Mouse (Mus musculus): ENCODE measurements at regions not wholly inside any gene's neighbourhood (a gene's known extent, or its start where the extent isn't known, plus 50 kb on each side); places are given as distances from the start of the nearest gene placed in this dataset.

- no peak overlapping the region for H3K4me3 ChIP-seq (replicated peaks)
- H3K27ac ChIP-seq, result no peak overlapping the region
Observed at GRCm38 (mm10) chr10:117506252-117506992, 122.9 kb upstream of the Cpm start.

DNA sequence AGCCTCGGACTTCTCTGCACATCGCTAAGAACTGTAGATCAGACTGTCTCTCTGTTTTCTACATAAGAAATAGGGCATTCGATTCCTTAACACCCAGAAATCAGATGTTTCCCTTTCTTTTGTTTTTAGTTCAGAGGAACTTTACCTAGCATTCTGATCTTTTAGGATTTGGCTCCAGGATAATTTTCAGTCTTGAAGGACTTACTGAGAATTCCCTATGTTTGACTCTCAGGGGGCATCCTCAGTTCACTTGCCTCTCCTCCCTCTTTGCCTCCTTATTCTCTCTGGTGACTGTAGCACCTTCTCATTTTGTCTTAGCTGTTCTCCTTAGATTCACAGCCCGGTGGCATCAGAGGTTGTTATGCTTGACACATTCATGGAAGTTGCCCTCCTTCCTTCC lies 123.8 kb upstream of the Cpm start:
- no peaks in the 10 kb centered on the region for H3K9me3 ChIP-seq
- H3K36me3 ChIP-seq, result no peaks in the 10 kb centered on the region
- H3K27me3 ChIP-seq (replicated peaks), result no peaks in the 10 kb centered on the region
- H3K27ac ChIP-seq, result no peak overlapping the region
- 75% methylated on average over 4 of the region's 4 CpGs for WGBS
- no peak overlapping the region for H3K9ac ChIP-seq
- ATAC-seq (ENCODE audit: insufficient read depth, low FRiP score, low read depth), result no peak
- no peaks in the 10 kb centered on the region for H3K4me1 ChIP-seq
- no peak overlapping the region for H3K4me2 ChIP-seq
- no peak overlapping the region for H3K4me3 ChIP-seq (replicated peaks)

More at GRCm38 (mm10) chr10:117506252-117506992, 122.9 kb upstream of the Cpm start:
- no peaks in the 10 kb centered on the region for H3K36me3 ChIP-seq
- 90% methylated on average over 5 of the region's 5 CpGs for WGBS
- H3K27me3 ChIP-seq (replicated peaks), result no peaks in the 10 kb centered on the region
- no peak for ATAC-seq (ENCODE audit: insufficient read depth, low FRiP score, low read depth)
- no peak overlapping the region for H3K9ac ChIP-seq
- H3K4me2 ChIP-seq, result no peak overlapping the region
- H3K9me3 ChIP-seq, result no peaks in the 10 kb centered on the region
- no peaks in the 10 kb centered on the region for H3K4me1 ChIP-seq

- H3K27ac ChIP-seq, result no peak overlapping the region
- H3K9me3 ChIP-seq, result no peaks in the 10 kb centered on the region
- ATAC-seq (ENCODE audit: insufficient read depth, low FRiP score, low read depth), result no peak
- no peak overlapping the region for H3K4me3 ChIP-seq (replicated peaks)
- no peak overlapping the region for H3K9ac ChIP-seq
- H3K27me3 ChIP-seq (replicated peaks), result no peaks in the 10 kb centered on the region
- no peaks in the 10 kb centered on the region for H3K4me1 ChIP-seq
- WGBS, result 84% methylated on average over 3 of the region's 3 CpGs
- H3K4me2 ChIP-seq, result no peak overlapping the region
- no peaks in the 10 kb centered on the region for H3K36me3 ChIP-seq
Observed at GRCm38 (mm10) chr10:117505057-117505456, 124.2 kb upstream of the Cpm start.

DNA sequence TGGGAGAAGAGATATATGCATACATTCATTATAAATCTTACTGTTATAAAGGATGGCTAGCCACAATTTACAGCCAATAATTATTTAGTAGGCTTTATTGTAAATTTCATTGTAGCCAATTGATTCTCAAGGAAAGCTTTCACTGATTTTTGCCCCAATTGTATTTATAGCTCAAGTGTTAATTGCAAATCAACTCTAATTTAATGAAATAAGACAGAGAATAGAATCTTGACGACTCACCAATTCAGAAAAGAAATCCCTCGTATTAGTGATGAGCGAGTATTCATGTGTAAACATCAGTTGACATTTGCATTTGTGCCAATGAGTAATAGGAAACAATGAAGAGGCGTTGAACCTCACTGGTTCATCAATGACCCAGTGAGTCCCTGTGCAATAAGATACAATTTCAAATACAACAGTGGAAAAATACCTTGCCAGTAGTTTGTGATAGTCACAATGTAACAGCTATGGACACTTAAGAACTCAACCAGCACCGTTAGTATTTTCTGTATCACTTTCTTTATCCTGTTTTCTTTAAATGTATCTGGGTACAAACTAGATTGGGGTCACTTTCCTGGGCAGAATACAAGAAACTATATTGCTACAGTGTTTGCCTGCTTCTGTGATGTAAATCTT lies 124.6 kb upstream of the Cpsf6 start:
- WGBS, result 75% methylated on average over 5 of the region's 5 CpGs
- no peak overlapping the region for H3K27ac ChIP-seq
- no peaks in the 10 kb centered on the region for H3K27me3 ChIP-seq (replicated peaks)
- H3K4me3 ChIP-seq (replicated peaks), result no peak overlapping the region
- no peak for ATAC-seq (ENCODE audit: insufficient read depth, low FRiP score, low read depth)
- no peaks in the 10 kb centered on the region for H3K4me1 ChIP-seq
- no peaks in the 10 kb centered on the region for H3K9me3 ChIP-seq
- no peak overlapping the region for H3K4me2 ChIP-seq
- H3K9ac ChIP-seq, result no peak overlapping the region
- H3K36me3 ChIP-seq, result no peaks in the 10 kb centered on the region

- H3K27me3 ChIP-seq (replicated peaks), result no peaks in the 10 kb centered on the region
- H3K27ac ChIP-seq, result no peak overlapping the region
- no peaks in the 10 kb centered on the region for H3K9me3 ChIP-seq
- H3K36me3 ChIP-seq, result no peaks in the 10 kb centered on the region
- WGBS, result 77% methylated on average over 22 of the region's 22 CpGs
- no peak overlapping the region for H3K4me2 ChIP-seq
- no peak overlapping the region for H3K4me3 ChIP-seq (replicated peaks)
- no peak overlapping the region for H3K9ac ChIP-seq
- ATAC-seq (ENCODE audit: insufficient read depth, low FRiP score, low read depth), result no peak
- H3K4me1 ChIP-seq, result no peaks in the 10 kb centered on the region
Observed at GRCm38 (mm10) chr10:117503222-117504184, 123.7 kb upstream of the Cpsf6 start.

GRCm38 (mm10) chr10:117502731-117503130 lies 122.9 kb upstream of the Cpsf6 start:
- no peaks in the 10 kb centered on the region for H3K4me1 ChIP-seq
- H3K36me3 ChIP-seq, result no peaks in the 10 kb centered on the region
- no peak overlapping the region for H3K4me3 ChIP-seq (replicated peaks)
- 89% methylated on average over 9 of the region's 9 CpGs for WGBS
- H3K27me3 ChIP-seq (replicated peaks), result no peaks in the 10 kb centered on the region
- H3K27ac ChIP-seq, result no peak overlapping the region
- no peaks in the 10 kb centered on the region for H3K9me3 ChIP-seq
- no peak overlapping the region for H3K4me2 ChIP-seq
- ATAC-seq (ENCODE audit: insufficient read depth, low FRiP score, low read depth), result no peak
- H3K9ac ChIP-seq, result no peak overlapping the region

DNA sequence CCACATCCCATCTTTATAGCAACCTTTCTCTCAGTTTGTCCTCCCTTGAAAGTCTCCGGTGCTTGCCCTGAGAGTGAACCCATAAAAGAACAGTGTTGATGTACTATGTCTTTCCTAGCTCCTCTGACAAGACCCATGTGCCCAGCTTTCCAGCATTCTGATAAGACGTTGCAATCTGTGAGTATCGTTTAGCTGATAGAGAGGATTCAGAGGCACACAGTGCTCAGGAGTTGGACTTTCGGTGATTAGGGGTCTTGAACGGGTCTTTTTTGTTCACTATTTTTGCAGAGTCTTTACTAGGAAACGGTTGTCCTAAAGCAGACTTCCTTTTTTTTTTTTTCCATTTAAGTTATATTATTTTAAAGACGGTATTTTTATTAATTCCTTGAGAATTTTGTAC lies 122.3 kb upstream of the Cpsf6 start:
- Histone ChIP-seq H3K9ac (no peak overlapping the region), H3K4me3 (replicated peaks) (no peak overlapping the region), H3K4me2 (no peak overlapping the region), H3K36me3 (no peaks in the 10 kb centered on the region), H3K27me3 (replicated peaks) (no peaks in the 10 kb centered on the region), H3K4me1 (no peaks in the 10 kb centered on the region), H3K27ac (no peak overlapping the region), H3K9me3 (no peaks in the 10 kb centered on the region)
- 71% methylated on average over 7 of the region's 7 CpGs for WGBS
- no peak for ATAC-seq (ENCODE audit: insufficient read depth, low FRiP score, low read depth)

GRCm38 (mm10) chr10:117501426-117501825 lies 121.6 kb upstream of the Cpsf6 start:
- Histone ChIP-seq H3K4me2 (no peak overlapping the region), H3K27me3 (replicated peaks) (no peaks in the 10 kb centered on the region), H3K9ac (no peak overlapping the region), H3K36me3 (no peaks in the 10 kb centered on the region), H3K4me1 (no peaks in the 10 kb centered on the region), H3K4me3 (replicated peaks) (no peak overlapping the region), H3K27ac (no peak overlapping the region), H3K9me3 (no peaks in the 10 kb centered on the region)
- no peak for ATAC-seq (ENCODE audit: insufficient read depth, low FRiP score, low read depth)
- WGBS, result 92% methylated on average over 1 of the region's 1 CpGs

- Histone ChIP-seq H3K4me3 (replicated peaks) (no peak overlapping the region), H3K9me3 (no peaks in the 10 kb centered on the region), H3K4me1 (no peaks in the 10 kb centered on the region), H3K9ac (no peak overlapping the region), H3K27me3 (replicated peaks) (no peaks in the 10 kb centered on the region), H3K36me3 (no peaks in the 10 kb centered on the region), H3K4me2 (no peak overlapping the region), H3K27ac (no peak overlapping the region)
- 89% methylated on average over 5 of the region's 5 CpGs for WGBS
- ATAC-seq (ENCODE audit: insufficient read depth, low FRiP score, low read depth), result no peak
Observed at GRCm38 (mm10) chr10:117500457-117501108, 120.8 kb upstream of the Cpsf6 start.

GRCm38 (mm10) chr10:117499864-117500453 lies 120.1 kb upstream of the Cpsf6 start:
- 76% methylated on average over 6 of the region's 6 CpGs for WGBS
- H3K27me3 ChIP-seq (replicated peaks), result no peaks in the 10 kb centered on the region
- no peaks in the 10 kb centered on the region for H3K4me1 ChIP-seq
- H3K9ac ChIP-seq, result no peak overlapping the region
- H3K36me3 ChIP-seq, result no peaks in the 10 kb centered on the region
- H3K4me3 ChIP-seq (replicated peaks), result no peak overlapping the region
- H3K27ac ChIP-seq, result no peak overlapping the region
- no peak overlapping the region for H3K4me2 ChIP-seq
- no peak for ATAC-seq (ENCODE audit: insufficient read depth, low FRiP score, low read depth)
- no peaks in the 10 kb centered on the region for H3K9me3 ChIP-seq

DNA sequence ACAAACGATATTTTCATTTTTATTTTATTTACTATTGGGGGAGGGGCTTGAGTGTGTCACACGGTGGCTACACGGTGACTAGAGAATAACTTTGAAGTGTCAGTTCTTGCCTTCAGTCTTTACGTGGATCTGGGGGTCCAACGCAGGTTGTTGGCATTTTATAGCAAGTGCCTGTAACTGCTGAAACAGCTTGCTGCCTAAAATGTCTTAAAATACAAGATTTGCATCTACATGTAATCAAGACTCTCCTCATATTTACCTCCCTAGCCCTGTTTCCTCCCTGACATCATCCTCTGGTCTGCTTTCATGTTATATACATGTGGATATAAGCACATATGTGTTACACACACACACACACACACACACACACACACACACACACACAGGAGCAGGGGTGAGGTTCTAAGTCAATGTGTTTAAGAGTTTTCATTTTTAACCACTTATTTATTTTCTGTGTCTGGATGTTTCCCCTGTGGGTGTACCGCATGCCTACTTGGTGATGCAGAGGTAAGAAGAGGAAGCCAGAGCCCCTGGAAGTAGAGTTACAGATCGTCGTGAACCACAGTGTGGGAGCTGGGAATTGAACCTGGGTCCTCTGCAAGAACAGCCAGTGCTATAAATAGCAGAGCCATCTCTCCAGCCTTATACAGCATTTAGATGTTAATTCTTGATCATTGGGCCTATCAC lies 119.5 kb upstream of the Cpsf6 start:
- Histone ChIP-seq H3K4me1 (no peaks in the 10 kb centered on the region), H3K27ac (no peak overlapping the region), H3K36me3 (no peaks in the 10 kb centered on the region), H3K9me3 (no peaks in the 10 kb centered on the region), H3K9ac (no peak overlapping the region), H3K27me3 (replicated peaks) (no peaks in the 10 kb centered on the region), H3K4me2 (no peak overlapping the region), H3K4me3 (replicated peaks) (no peak overlapping the region)
- 88% methylated on average over 8 of the region's 8 CpGs for WGBS
- ATAC-seq (ENCODE audit: insufficient read depth, low FRiP score, low read depth), result no peak
